Mouse (Mus musculus): ENCODE measurements around the gene Tmco3.
"Not testable (repeated sequence)": the region's sequence is repeated elsewhere in the genome, so short reads cannot be mapped to it uniquely, and the experiment has no call there.

Tmco3 gene

GRCm38 (mm10) chr8:13306309-13306909 lies 18.4 kb downstream of the Tmco3 start:
- DNase-seq (ENCODE audit: low read depth, low spot score): no peak

GRCm38 (mm10) chr8:13306916-13307315 lies 18.9 kb downstream of the Tmco3 start:
- DNase-seq (ENCODE audit: low read depth, low spot score): no peak

GRCm38 (mm10) chr8:13314922-13315321 lies 26.9 kb downstream of the Tmco3 start:
- DNase-seq (ENCODE audit: low read depth, low spot score): no peak

DNA sequence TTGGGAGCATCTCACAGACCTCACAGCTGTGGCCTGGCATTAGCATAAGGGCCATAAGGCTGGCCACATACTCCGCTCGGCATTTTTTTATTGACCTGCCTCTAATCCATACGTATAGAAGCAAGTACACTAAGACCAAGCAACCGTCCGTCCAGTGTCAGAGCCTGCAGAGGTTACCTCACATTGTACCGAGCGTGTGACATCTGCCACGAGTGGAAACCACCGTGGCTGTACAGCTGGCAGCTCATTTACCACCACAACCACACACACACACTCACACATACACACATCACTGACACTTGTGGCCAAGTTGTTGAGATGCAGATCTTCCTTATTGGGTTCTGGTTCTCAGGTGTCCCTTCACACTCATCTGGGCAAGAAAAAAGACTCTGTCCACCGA lies 28.7 kb downstream of the Tmco3 start:
- no peak for DNase-seq (ENCODE audit: low read depth, low spot score)

DNA sequence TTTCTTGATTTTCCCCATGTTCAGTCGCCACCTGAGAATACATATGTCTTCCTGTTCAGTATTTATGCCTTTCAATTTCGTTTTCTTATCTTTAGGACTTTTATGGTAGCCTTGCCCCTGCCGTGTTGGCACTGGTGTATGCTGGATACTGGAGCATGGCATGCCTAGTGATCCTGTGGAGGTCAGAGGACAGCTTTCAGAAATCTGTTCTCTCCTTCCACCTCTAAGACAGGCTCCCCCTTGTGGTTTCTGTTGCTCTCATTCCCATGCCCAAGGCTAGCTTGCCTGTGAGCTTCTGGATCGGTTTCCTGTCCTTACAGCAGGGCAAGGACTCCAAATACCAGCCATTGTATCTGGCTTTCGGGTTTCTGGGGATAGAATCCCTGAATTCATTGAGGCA lies 38.6 kb downstream of the Tmco3 start:
- no peak for DNase-seq (ENCODE audit: low read depth, low spot score)

DNA sequence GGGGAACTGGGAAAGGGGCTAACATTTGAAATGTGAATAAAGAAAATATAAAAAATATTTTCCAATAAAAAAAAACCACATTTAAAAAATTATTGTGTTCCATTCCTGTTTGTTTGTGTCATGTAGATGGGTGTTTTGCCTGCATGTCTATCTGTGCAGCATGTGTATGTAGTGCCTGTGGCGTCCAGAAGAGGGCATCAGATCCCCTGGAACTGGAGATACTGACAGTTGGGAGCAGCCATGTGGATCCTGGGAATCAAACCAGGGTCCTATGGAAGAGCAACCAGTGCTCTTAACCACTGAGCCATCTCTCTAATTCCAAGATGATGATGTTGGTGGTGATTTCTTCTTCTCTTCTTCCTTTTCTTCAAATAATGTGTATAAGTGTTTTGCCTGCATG lies 46.7 kb downstream of the Tmco3 start:
- DNase-seq (ENCODE audit: low read depth, low spot score): no peak

GRCm38 (mm10) chr8:13337245-13337644 lies 49.3 kb downstream of the Tmco3 start:
- not testable (repeated sequence) for DNase-seq (ENCODE audit: low read depth, low spot score)

DNA sequence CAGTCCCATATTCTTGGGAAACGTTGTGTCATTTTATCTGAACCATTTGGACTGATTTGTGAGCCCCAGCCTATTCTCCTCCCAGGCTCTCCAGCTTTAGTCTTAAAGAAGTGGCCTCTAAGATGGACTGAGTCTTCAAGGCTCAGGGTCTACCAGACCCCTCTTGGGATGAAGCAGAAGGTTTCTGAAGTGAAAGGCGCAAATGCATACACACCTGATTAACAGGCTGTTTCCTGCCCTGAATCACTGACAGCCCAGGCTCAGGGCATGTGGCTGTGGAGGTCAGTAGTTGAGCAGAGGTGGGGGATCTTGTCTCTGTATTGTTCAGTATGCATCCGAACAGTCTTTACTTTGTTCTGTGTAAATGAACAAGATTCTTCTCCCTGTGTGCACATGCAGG lies 49.7 kb downstream of the Tmco3 start:
- DNase-seq (ENCODE audit: low read depth, low spot score): peak; percentile 15

DNA sequence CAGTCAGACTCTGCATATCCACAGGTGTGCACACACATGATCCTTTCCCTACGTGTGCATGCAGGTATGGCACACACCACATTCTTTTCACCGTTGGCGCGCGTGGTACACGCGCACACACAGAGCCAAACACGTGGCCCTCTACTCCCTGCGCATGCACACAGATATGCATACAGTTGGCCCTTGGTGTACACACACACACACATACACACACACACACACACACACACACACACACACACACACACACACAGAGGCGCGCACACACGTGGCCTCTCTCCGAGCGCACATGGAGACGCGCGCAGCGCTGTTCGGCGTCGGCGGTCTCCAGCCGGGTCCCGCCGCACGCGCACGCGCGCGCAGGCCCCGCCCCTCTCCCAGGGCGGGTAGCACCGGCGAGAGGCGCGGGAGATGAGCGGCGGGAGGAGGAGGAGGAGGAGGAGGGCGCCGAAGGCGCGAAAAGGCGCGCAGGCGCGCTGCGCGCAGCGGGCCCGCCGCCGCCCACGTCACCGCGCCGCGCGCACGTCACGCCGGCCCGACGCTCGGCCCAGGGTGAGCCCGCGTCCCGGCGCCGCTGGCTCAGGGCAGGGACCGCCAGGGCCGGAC lies 50.4 kb downstream of the Tmco3 start, which contains the start of gene Tfdp1:
Gene Tfdp1, plus strand, starts transcription at position 497 of the 606 bp plus-strand sequence.
- peak; percentile 93 for DNase-seq (ENCODE audit: low read depth, low spot score)

DNA sequence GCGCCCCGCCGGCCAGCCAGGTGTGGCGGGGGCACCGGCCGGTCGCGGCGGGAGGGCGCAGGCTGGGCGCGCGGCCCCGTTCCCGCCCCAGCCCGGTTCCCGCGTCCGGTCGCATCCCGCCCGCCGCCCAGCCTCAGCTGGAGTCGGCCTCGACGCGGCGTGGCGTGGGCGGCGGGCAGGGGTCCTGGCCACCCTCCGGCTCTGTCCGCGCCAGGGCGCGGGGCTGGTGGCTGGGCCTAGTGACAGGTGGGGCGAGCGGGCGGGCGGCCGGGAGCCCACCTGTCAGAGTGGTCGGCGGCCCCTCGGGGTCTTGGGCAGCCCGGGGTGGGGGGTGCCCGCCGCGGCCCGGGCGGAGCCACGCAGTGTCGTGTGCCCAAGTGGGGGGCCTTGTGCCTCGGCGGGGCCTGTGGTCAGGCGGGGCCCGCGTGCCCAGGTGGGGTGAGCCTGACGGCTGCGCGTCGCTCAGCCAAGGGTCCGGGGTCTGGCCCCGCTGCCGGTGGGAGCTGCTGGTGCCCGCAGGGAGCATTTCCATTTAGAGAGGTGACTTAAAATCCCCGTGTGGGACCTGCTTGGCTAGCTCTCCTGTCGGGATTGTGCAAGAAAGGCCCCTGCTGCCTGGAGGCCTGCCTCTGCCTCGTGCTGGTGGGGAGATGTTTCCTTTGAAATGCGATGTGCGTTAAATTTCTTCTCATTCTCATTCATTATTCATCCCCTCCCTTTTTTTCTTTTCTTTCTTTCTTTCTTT lies 51.1 kb downstream of the Tmco3 start:
- DNase-seq (ENCODE audit: low read depth, low spot score): peak; percentile 54

- DNase-seq (ENCODE audit: low read depth, low spot score): no peak
These were observed 51.6 kb downstream of the Tmco3 start for GRCm38 (mm10) chr8:13339646-13339990.

- no peak for DNase-seq (ENCODE audit: low read depth, low spot score)
These were observed 52.7 kb downstream of the Tmco3 start for GRCm38 (mm10) chr8:13340650-13341049.

GRCm38 (mm10) chr8:13342340-13342739 lies 54.4 kb downstream of the Tmco3 start:
- DNase-seq (ENCODE audit: low read depth, low spot score): no peak

GRCm38 (mm10) chr8:13343134-13343533 lies 55.1 kb downstream of the Tmco3 start:
- no peak for DNase-seq (ENCODE audit: low read depth, low spot score)

- no peak for DNase-seq (ENCODE audit: low read depth, low spot score)
These were observed 62.1 kb downstream of the Tmco3 start for GRCm38 (mm10) chr8:13350052-13350451.

DNA sequence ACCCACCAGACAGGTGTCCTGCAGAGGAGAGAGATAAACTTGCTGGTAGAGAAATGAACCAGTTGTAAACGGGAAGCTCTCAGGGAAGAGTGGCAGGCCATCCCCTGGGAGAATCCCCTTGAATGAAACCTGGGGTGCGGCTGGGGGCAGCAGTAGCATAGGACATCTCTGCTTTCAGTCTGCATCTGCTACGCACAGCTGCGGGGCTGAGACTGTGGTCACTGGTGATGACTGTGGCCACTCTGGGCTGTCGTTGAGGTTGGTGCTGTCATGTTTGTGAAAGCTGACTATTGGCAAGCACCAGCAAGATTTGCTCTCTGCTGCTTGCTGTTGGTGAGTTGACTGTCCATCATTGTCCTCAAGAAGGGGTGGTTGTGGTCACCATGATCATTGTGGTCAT lies 63.6 kb downstream of the Tmco3 start:
- no peak for DNase-seq (ENCODE audit: low read depth, low spot score)

- no peak for DNase-seq (ENCODE audit: low read depth, low spot score)
These were observed 64.6 kb downstream of the Tmco3 start for GRCm38 (mm10) chr8:13352601-13353000.

DNA sequence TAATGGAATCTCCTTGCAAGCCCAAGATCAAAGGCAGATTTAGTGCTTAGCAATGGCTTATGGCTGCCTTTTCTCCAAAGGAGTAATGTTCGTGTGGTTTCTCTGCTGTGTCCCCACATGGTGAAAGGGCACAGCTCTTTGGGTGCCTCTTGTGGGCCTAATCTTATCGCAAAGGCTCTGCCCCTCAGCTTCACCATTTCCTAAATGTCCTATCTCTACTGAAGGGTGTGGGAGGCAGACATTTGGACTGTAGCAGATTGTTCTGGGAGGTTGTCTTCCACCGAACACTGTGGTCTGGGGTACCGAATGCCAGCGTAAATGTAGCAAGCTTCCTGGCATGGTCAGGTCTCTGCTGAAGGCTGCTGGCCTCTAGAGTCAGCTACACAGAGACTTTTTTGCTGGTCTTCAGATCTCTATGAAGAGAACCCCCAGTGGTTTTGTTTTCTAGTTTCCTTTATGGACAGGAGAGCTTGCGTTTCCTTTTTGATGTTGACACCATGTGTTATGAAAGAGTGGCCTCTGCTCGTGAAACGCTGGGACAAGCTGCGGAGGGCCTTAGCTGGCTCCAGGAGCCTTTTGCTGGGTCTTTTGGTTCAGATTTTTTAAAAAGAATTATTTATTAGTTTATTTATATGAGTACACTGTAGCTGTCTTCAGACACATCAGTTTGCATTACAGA lies 65.3 kb downstream of the Tmco3 start:
- no peak for DNase-seq (ENCODE audit: low read depth, low spot score)

DNA sequence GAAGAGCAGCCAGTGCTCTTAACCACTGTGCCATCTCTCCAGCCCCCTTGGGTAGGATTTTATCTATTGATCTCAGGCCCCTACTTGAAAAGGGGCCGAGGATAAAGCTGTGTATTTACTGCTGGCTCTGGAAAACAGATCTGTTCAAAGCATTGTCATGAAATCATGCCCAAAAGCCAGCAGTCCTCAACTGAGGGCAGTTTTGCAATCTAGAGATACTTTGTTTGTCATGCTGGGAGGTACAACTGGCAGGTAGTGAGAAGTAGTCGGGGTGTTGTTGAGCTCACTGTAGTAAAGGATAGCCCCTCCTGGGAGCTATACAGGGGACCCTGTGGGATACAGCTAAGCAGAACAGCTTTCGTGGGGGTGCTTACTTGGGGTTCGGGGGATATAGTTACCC lies 65.9 kb downstream of the Tmco3 start:
- DNase-seq (ENCODE audit: low read depth, low spot score): no peak

DNA sequence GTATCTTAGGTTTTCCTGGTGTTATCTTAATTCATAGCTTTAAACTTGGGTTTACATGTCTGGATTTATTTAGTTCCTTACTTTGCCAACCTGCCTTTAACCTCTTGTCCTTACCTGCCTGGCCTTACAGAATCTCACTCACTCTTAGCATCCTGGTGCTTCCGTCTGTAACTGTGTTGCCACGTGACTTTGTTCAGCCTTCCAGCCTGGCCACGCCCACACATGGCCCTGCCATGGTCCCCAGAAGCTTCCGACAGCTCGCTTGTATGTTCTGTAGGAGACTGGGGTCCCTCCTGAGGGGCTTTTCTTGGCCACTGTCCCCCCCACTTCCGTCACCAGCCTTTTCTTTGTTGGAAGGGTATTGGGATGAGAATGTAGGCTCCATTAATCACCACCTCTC lies 68.2 kb downstream of the Tmco3 start:
- DNase-seq (ENCODE audit: low read depth, low spot score): no peak

GRCm38 (mm10) chr8:13356681-13357080 lies 68.7 kb downstream of the Tmco3 start:
- DNase-seq (ENCODE audit: low read depth, low spot score): no peak

GRCm38 (mm10) chr8:13360213-13360612 lies 72.2 kb downstream of the Tmco3 start:
- no peak for DNase-seq (ENCODE audit: low read depth, low spot score)
